Mouse (Mus musculus): Measurements from ENCODE around the gene Cdkal1. TPM values are rescaled to one million over a fixed set of nuclear protein-coding genes. Genes with fewer than 3 reads are reported as not detected.

Cdkal1 gene
- polyA plus RNA-seq, 1 experiment, result 3.3 TPM

DNA sequence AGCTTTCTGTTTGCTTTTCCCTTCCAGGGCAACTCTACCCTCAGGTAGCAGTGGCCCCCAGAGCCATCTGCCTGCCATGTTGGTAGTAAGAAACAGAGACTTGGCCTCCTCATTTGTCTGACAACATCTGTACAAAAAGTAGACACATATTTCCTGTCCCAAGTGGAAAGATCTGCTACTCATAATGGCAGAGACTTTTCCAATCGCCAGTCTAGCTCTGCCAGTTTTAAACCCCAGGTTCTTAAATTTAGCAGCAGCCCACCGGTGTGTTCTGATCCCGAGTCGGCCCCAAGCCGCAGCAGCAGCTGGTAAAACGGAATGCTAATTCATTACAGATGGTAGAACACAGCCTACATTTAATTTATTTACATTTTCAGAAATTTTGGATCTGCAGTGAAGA, 251.9 kb downstream of the Cdkal1 start:
- DNase-seq, result no peak
- H3K27ac ChIP-seq (ENCODE audit: control insufficient read depth, insufficient read depth, low read length), result no peak overlapping the region
- no peaks in the 10 kb centered on the region for H3K4me1 ChIP-seq (replicated peaks; ENCODE audit: control insufficient read depth, insufficient read depth, low read length)
- no peaks in the 10 kb centered on the region for H3K36me3 ChIP-seq (ENCODE audit: control insufficient read depth, insufficient read depth, low read length)
- H3K27me3 ChIP-seq (ENCODE audit: control insufficient read depth, insufficient read depth, low read length), result no peaks in the 10 kb centered on the region
- 97% methylated on average over 6 of the region's 6 CpGs for WGBS
- no peak overlapping the region for H3K4me3 ChIP-seq (ENCODE audit: control insufficient read depth, insufficient read depth, low read length)
- TF ChIP-seq CTCF (IDR thresholded peaks at IDR 0.05; ENCODE audit: borderline replicate concordance, control insufficient read depth, extremely low read depth, insufficient read depth, low read length, poor library complexity), result no peak
- no peak for TF ChIP-seq POLR2A (IDR thresholded peaks at IDR 0.05; ENCODE audit: control insufficient read depth, extremely low read depth, insufficient read depth, low read length, poor library complexity)

DNA sequence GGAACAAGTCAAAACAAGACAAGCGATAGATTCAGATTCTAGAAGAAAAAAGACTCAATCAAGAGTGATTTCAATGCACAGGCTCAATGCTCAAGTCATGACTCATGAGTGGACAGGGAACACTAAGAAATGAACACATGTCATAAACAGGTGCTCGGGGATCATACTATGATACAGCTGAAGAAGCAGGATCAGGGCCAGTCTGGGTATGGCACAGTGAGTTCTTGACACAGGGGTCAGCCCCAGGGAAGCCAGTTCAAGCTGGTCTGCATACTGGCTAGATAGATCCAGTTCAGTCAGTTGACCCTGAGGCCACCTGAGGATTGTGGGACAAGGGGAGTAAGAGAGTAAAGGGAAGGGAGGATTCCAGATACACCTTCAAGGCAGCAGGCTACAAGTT, 254.4 kb downstream of the Cdkal1 start:
- no peak for DNase-seq

DNA sequence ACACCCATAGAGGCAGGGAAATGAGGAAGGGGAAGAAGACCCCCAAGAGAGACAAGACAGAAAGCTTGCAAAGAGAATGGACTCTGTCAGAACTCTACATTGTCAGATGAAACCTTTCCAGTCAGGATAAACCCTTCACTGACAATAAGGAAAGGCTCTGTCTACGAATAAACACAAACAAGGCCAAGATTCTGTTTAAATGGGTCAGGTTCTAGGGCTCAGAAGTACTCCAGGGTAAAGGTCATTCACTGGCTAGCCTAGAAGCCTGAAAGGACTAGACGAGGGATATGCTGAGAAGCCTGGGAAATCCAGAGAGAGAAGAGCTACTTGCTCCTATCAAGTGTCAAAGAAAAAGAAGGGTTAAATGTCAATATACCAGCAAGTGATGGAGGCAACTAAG, 255.8 kb downstream of the Cdkal1 start:
- Histone ChIP-seq H3K27ac (ENCODE audit: control insufficient read depth, insufficient read depth, low read length) (no peak overlapping the region), H3K4me1 (replicated peaks; ENCODE audit: control insufficient read depth, insufficient read depth, low read length) (peaks cover 7% of the 10 kb centered on the region), H3K36me3 (ENCODE audit: control insufficient read depth, insufficient read depth, low read length) (no peaks in the 10 kb centered on the region), H3K27me3 (ENCODE audit: control insufficient read depth, insufficient read depth, low read length) (no peaks in the 10 kb centered on the region), H3K4me3 (ENCODE audit: control insufficient read depth, insufficient read depth, low read length) (no peak overlapping the region)
- no peak for TF ChIP-seq POLR2A (IDR thresholded peaks at IDR 0.05; ENCODE audit: control insufficient read depth, extremely low read depth, insufficient read depth, low read length, poor library complexity)
- no peak for TF ChIP-seq CTCF (IDR thresholded peaks at IDR 0.05; ENCODE audit: borderline replicate concordance, control insufficient read depth, extremely low read depth, insufficient read depth, low read length, poor library complexity)
- no peak for DNase-seq
- 96% methylated on average over 2 of the region's 2 CpGs for WGBS

More for the DNA sequence above, 254.4 kb downstream of the Cdkal1 start:
- Histone ChIP-seq H3K27me3 (ENCODE audit: control insufficient read depth, insufficient read depth, low read length) (no peaks in the 10 kb centered on the region), H3K4me1 (replicated peaks; ENCODE audit: control insufficient read depth, insufficient read depth, low read length) (peaks cover 7% of the 10 kb centered on the region), H3K4me3 (ENCODE audit: control insufficient read depth, insufficient read depth, low read length) (no peak overlapping the region), H3K27ac (ENCODE audit: control insufficient read depth, insufficient read depth, low read length) (no peak overlapping the region), H3K36me3 (ENCODE audit: control insufficient read depth, insufficient read depth, low read length) (no peaks in the 10 kb centered on the region)
- WGBS, result 99% methylated on average over 2 of the region's 2 CpGs
- TF ChIP-seq POLR2A (IDR thresholded peaks at IDR 0.05; ENCODE audit: control insufficient read depth, extremely low read depth, insufficient read depth, low read length, poor library complexity) (no peak), CTCF (IDR thresholded peaks at IDR 0.05; ENCODE audit: borderline replicate concordance, control insufficient read depth, extremely low read depth, insufficient read depth, low read length, poor library complexity) (no peak)

DNA sequence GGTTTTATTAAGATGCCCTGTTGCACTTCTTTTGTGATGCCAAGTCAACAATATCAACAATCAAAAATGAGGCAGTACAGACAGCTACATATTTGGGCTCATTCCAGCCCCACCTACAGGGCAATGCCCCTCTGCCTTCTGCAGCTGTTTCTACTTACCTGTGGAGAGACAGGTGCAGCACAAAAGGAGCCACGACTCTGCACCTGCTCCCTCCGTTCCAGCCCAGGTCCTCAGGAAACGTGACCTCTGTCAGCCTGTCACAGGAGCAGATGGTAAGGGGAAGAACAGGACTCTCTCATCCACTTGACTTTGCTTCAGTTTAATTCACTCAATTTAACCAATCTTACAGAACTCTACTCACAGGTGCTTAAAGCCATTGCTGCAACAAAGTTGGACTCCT, 258.7 kb downstream of the Cdkal1 start:
- Histone ChIP-seq H3K27me3 (ENCODE audit: control insufficient read depth, insufficient read depth, low read length) (no peaks in the 10 kb centered on the region), H3K27ac (ENCODE audit: control insufficient read depth, insufficient read depth, low read length) (no peak overlapping the region), H3K4me1 (replicated peaks; ENCODE audit: control insufficient read depth, insufficient read depth, low read length) (peaks cover 7% of the 10 kb centered on the region), H3K36me3 (ENCODE audit: control insufficient read depth, insufficient read depth, low read length) (no peaks in the 10 kb centered on the region), H3K4me3 (ENCODE audit: control insufficient read depth, insufficient read depth, low read length) (no peak overlapping the region)
- TF ChIP-seq CTCF (IDR thresholded peaks at IDR 0.05; ENCODE audit: borderline replicate concordance, control insufficient read depth, extremely low read depth, insufficient read depth, low read length, poor library complexity), result no peak
- no peak for TF ChIP-seq POLR2A (IDR thresholded peaks at IDR 0.05; ENCODE audit: control insufficient read depth, extremely low read depth, insufficient read depth, low read length, poor library complexity)
- WGBS, result 1% methylated on average over 3 of the region's 3 CpGs
- DNase-seq, result no peak

DNA sequence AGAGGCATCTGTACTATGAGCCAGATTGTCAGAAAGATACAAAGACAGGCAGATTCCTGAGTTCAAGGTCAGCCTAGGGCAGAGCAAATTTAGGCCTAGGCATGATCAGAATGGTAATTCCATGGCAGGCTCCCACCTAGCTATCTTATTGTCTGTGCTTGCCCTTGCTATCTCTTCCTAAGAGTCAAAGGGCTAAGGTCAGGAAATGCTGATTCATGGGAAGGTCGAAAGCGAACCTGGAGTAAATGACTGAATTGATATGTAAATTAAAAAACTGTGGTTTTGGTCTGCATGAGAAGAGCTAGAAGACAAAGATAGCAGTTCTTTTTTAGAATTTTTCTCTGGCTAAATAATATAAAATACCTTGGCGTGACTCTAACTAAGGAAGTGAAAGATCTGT, 262.4 kb downstream of the Cdkal1 start:
- 87% methylated on average over 3 of the region's 3 CpGs for WGBS
- TF ChIP-seq CTCF (IDR thresholded peaks at IDR 0.05; ENCODE audit: borderline replicate concordance, control insufficient read depth, extremely low read depth, insufficient read depth, low read length, poor library complexity), result no peak
- no peak for TF ChIP-seq POLR2A (IDR thresholded peaks at IDR 0.05; ENCODE audit: control insufficient read depth, extremely low read depth, insufficient read depth, low read length, poor library complexity)
- Histone ChIP-seq H3K27ac (ENCODE audit: control insufficient read depth, insufficient read depth, low read length) (no peak overlapping the region), H3K27me3 (ENCODE audit: control insufficient read depth, insufficient read depth, low read length) (no peaks in the 10 kb centered on the region), H3K4me1 (replicated peaks; ENCODE audit: control insufficient read depth, insufficient read depth, low read length) (peaks cover 7% of the 10 kb centered on the region), H3K4me3 (ENCODE audit: control insufficient read depth, insufficient read depth, low read length) (no peak overlapping the region), H3K36me3 (ENCODE audit: control insufficient read depth, insufficient read depth, low read length) (no peaks in the 10 kb centered on the region)
- DNase-seq, result no peak

DNA sequence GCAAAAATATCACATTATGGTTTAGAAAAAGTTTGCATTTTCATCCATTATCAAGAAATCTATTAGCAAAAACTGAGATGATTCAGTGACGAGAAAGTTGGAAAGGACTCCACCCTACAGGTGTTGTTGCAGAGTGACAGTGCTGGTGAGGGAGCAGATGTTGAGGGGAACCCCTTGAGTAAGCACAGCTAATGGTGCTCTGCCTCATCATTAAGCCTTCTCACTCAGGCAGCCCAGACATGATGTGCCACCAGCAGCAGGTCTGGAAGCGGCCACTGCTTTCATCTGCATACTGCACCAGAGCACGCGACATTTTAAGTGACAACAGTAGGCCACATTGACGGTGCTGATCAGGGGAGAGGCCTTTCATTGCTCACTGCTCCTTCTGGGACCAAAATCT, 264.8 kb downstream of the Cdkal1 start:
- Histone ChIP-seq H3K4me3 (ENCODE audit: control insufficient read depth, insufficient read depth, low read length) (no peak overlapping the region), H3K4me1 (replicated peaks; ENCODE audit: control insufficient read depth, insufficient read depth, low read length) (no peaks in the 10 kb centered on the region), H3K27me3 (ENCODE audit: control insufficient read depth, insufficient read depth, low read length) (no peaks in the 10 kb centered on the region), H3K27ac (ENCODE audit: control insufficient read depth, insufficient read depth, low read length) (no peak overlapping the region), H3K36me3 (ENCODE audit: control insufficient read depth, insufficient read depth, low read length) (no peaks in the 10 kb centered on the region)
- no peak for DNase-seq
- WGBS, result 96% methylated on average over 5 of the region's 5 CpGs
- TF ChIP-seq CTCF (IDR thresholded peaks at IDR 0.05; ENCODE audit: borderline replicate concordance, control insufficient read depth, extremely low read depth, insufficient read depth, low read length, poor library complexity) (no peak), POLR2A (IDR thresholded peaks at IDR 0.05; ENCODE audit: control insufficient read depth, extremely low read depth, insufficient read depth, low read length, poor library complexity) (no peak)

DNA sequence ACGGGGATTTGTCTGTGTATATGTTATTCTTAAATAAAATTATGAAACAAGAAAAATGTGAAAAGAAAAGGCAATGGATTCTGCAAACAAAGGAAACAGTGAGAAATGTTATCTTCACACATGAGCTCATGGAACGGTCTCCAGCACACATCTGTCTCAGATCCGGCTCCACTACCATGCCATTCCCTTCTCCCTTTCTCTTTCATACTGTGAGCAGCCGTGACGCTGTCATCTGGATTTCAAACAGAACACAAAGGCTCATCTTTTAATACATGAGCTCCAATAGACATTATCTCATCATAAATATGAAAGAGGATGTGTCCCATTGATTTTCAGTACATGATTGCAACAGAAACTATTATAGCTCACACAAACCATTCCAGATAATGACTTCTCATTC, 265.3 kb downstream of the Cdkal1 start:
- TF ChIP-seq POLR2A (IDR thresholded peaks at IDR 0.05; ENCODE audit: control insufficient read depth, extremely low read depth, insufficient read depth, low read length, poor library complexity) (no peak), CTCF (IDR thresholded peaks at IDR 0.05; ENCODE audit: borderline replicate concordance, control insufficient read depth, extremely low read depth, insufficient read depth, low read length, poor library complexity) (no peak)
- no peak for DNase-seq
- no peak overlapping the region for H3K27ac ChIP-seq (ENCODE audit: control insufficient read depth, insufficient read depth, low read length)
- no peaks in the 10 kb centered on the region for H3K36me3 ChIP-seq (ENCODE audit: control insufficient read depth, insufficient read depth, low read length)
- H3K27me3 ChIP-seq (ENCODE audit: control insufficient read depth, insufficient read depth, low read length), result no peaks in the 10 kb centered on the region
- no peak overlapping the region for H3K4me3 ChIP-seq (ENCODE audit: control insufficient read depth, insufficient read depth, low read length)
- WGBS, result 95% methylated on average over 5 of the region's 5 CpGs
- H3K4me1 ChIP-seq (replicated peaks; ENCODE audit: control insufficient read depth, insufficient read depth, low read length), result no peaks in the 10 kb centered on the region

Measured in thymus, adult 2 months (tissue).